Mouse (Mus musculus) liver, embryonic 13.5 days (tissue): ENCODE results near the gene Slc39a7. TPM values are rescaled to one million over a fixed set of nuclear protein-coding genes. Genes with fewer than 3 reads are reported as not detected.
"Not testable (repeated sequence)": the region's sequence is repeated elsewhere in the genome, so short reads cannot be mapped to it uniquely, and the experiment has no call there.

Experiments used
- ATAC-seq: fragments of 200-750 bp; cut with Nextera tagmentation; 2 replicates; pipeline ENCODE4 v1.8.0; 2017; ENCODE audit warnings: low read depth, mild to moderate bottlenecking, moderate number of reproducible peaks, moderate library complexity
- DNase-seq: peaks from one replicate; pipeline ENCODE4 v3.0.0; 2022
- H3K27ac ChIP-seq: fragments of 300-500 bp; sonication (generic); 2 replicates; pipeline ENCODE4 v1.5.1; 2015; ENCODE audit warnings: moderate library complexity, mild to moderate bottlenecking, inconsistent platforms
- H3K27me3 ChIP-seq: fragments of 300-500 bp; sonication (generic); 2 replicates; pipeline ENCODE4 v1.6.1; 2015; ENCODE audit warnings: mild to moderate bottlenecking, inconsistent platforms
- H3K36me3 ChIP-seq: fragments of 300-500 bp; sonication (generic); 2 replicates; pipeline ENCODE4 v1.6.1; 2015; ENCODE audit warnings: mild to moderate bottlenecking, inconsistent platforms
- H3K4me1 ChIP-seq: fragments of 300-500 bp; sonication (generic); replicated peaks from 2 replicates; pipeline ENCODE4 v1.6.1; 2015; ENCODE audit warnings: inconsistent platforms
- H3K4me2 ChIP-seq: fragments of 300-500 bp; sonication (generic); 2 replicates; pipeline ENCODE4 v1.6.1; 2015; ENCODE audit warnings: inconsistent platforms, mild to moderate bottlenecking, moderate library complexity
- H3K4me3 ChIP-seq: fragments of 300-500 bp; sonication (generic); replicated peaks from 2 replicates; pipeline ENCODE4 v1.5.1; 2015; ENCODE audit warnings: mild to moderate bottlenecking, inconsistent platforms
- H3K9ac ChIP-seq: fragments of 300-500 bp; sonication (generic); 2 replicates; pipeline ENCODE4 v1.6.1; 2015; ENCODE audit warnings: mild to moderate bottlenecking, inconsistent platforms
- H3K9me3 ChIP-seq: fragments of 300-500 bp; sonication (generic); replicated peaks from 2 replicates; pipeline ENCODE4 v1.6.1; 2016; ENCODE audit warnings: inconsistent platforms
- WGBS: fragments of 180-500 bp; shearing (Covaris S2); methylation state at CpG from one replicate; pipeline ENCODE4 v1.1.7; 2015; ENCODE audit not compliant: insufficient replicate concordance; 5-methylcytosine and 5-hydroxymethylcytosine counted together
- polyA plus RNA-seq: library from polyadenylated mRNA; unstranded; fragments of >200 nt; fragmentation: Nextera tagmentation; extraction: Ambion mirVana; gene quantifications from 2 replicates; pipeline ENCODE4 v1.2.1, GENCODE M21; 2015

Slc39a7 gene
- polyA plus RNA-seq, 1 experiment from 2014 or later: 71.7 TPM

- H3K27me3 ChIP-seq: peaks cover 36% of the 10 kb centered on the region
- peaks cover 18% of the 10 kb centered on the region for H3K4me1 ChIP-seq
- not testable (repeated sequence) for H3K36me3 ChIP-seq, DNase-seq, H3K9me3 ChIP-seq, H3K27ac ChIP-seq, ATAC-seq, H3K9ac ChIP-seq
- H3K4me2 ChIP-seq: peak overlapping the region; percentile 98
- peak overlapping the region; percentile 69 for H3K4me3 ChIP-seq
- WGBS: 31% methylated on average over 5 of the region's 5 CpGs
Measured at GRCm38 (mm10) chr17:33998697-33999096, 32.8 kb downstream of the Slc39a7 start.

- not testable (repeated sequence) for H3K4me3 ChIP-seq, H3K9ac ChIP-seq, ATAC-seq, H3K9me3 ChIP-seq, DNase-seq, H3K27ac ChIP-seq, H3K36me3 ChIP-seq, H3K4me2 ChIP-seq
- peaks cover 18% of the 10 kb centered on the region for H3K4me1 ChIP-seq
- 74% methylated on average over 2 of the region's 2 CpGs for WGBS
- peaks cover 32% of the 10 kb centered on the region for H3K27me3 ChIP-seq
Measured at GRCm38 (mm10) chr17:33997025-33997424, 34.5 kb downstream of the Slc39a7 start.

GRCm38 (mm10) chr17:33995651-33996050 is 35.8 kb downstream of the Slc39a7 start:
- WGBS: 43% methylated on average over 3 of the region's 3 CpGs
- Histone ChIP-seq H3K9me3 (no peaks in the 10 kb centered on the region), H3K27me3 (peaks cover 20% of the 10 kb centered on the region), H3K4me2 (no peak overlapping the region), H3K9ac (no peak overlapping the region), H3K36me3 (no peaks in the 10 kb centered on the region), H3K4me3 (no peak overlapping the region), H3K27ac (no peak overlapping the region), H3K4me1 (peaks cover 18% of the 10 kb centered on the region)
- ATAC-seq: no peak
- DNase-seq: no peak

GRCm38 (mm10) chr17:33994959-33995358 is 36.5 kb downstream of the Slc39a7 start:
- no peak for ATAC-seq
- WGBS: 73% methylated on average over 8 of the region's 8 CpGs
- no peak overlapping the region for H3K4me2 ChIP-seq

GRCm38 (mm10) chr17:33991788-33992664 is 39.5 kb downstream of the Slc39a7 start:
- H3K4me2 ChIP-seq: no peak overlapping the region
- no peak overlapping the region for H3K9ac ChIP-seq
- ATAC-seq (0 out of 2 replicates have a peak, but pooled peaks have one; percentile 29), DNase-seq (peak; percentile 59)
- no peaks in the 10 kb centered on the region for H3K9me3 ChIP-seq
- no peak overlapping the region for H3K27ac ChIP-seq
- H3K27me3 ChIP-seq: 0 out of 2 replicates have a peak, but pooled peaks cover 2% of the 10 kb centered on the region
- no peaks in the 10 kb centered on the region for H3K36me3 ChIP-seq
- no peaks in the 10 kb centered on the region for H3K4me1 ChIP-seq
- H3K4me3 ChIP-seq: no peak overlapping the region
- WGBS: 29% methylated on average over 10 of the region's 10 CpGs

More at GRCm38 (mm10) chr17:33994959-33995358, 36.5 kb downstream of the Slc39a7 start:
- H3K4me1 ChIP-seq: peaks cover 12% of the 10 kb centered on the region
- H3K27ac ChIP-seq: no peak overlapping the region
- peaks cover 13% of the 10 kb centered on the region for H3K27me3 ChIP-seq
- DNase-seq: no peak
- H3K9me3 ChIP-seq: no peaks in the 10 kb centered on the region
- no peaks in the 10 kb centered on the region for H3K36me3 ChIP-seq
- H3K4me3 ChIP-seq: no peak overlapping the region
- H3K9ac ChIP-seq: no peak overlapping the region

- H3K9ac ChIP-seq, H3K27ac ChIP-seq, ATAC-seq, H3K9me3 ChIP-seq, H3K36me3 ChIP-seq: not testable (repeated sequence)
- peak overlapping the region; percentile 80 for H3K4me2 ChIP-seq
- 5% methylated on average over 8 of the region's 8 CpGs for WGBS
- peaks cover 30% of the 10 kb centered on the region for H3K27me3 ChIP-seq
- H3K4me3 ChIP-seq: peak overlapping the region; percentile 65; the same call in 1 of the 2 replicates
- H3K4me1 ChIP-seq: peaks cover 41% of the 10 kb centered on the region
- DNase-seq: peak; percentile 64
Measured at GRCm38 (mm10) chr17:33982136-33982535, 49.3 kb downstream of the Slc39a7 start.

GRCm38 (mm10) chr17:33981192-33981909 is 50.1 kb downstream of the Slc39a7 start:
- Histone ChIP-seq H3K27me3 (peaks cover 38% of the 10 kb centered on the region), H3K27ac (peak overlapping the region; percentile 68), H3K4me1 (peaks cover 41% of the 10 kb centered on the region), H3K4me3 (peak overlapping the region; percentile 65), H3K9ac (peak overlapping the region; percentile 62), H3K4me2 (peak overlapping the region; percentile 80)
- H3K36me3 ChIP-seq, H3K9me3 ChIP-seq: not testable (repeated sequence)
- DNase-seq (peak; percentile 90), ATAC-seq (peak; percentile 74)
- under 1% methylated on average over 27 of the region's 27 CpGs for WGBS

DNA sequence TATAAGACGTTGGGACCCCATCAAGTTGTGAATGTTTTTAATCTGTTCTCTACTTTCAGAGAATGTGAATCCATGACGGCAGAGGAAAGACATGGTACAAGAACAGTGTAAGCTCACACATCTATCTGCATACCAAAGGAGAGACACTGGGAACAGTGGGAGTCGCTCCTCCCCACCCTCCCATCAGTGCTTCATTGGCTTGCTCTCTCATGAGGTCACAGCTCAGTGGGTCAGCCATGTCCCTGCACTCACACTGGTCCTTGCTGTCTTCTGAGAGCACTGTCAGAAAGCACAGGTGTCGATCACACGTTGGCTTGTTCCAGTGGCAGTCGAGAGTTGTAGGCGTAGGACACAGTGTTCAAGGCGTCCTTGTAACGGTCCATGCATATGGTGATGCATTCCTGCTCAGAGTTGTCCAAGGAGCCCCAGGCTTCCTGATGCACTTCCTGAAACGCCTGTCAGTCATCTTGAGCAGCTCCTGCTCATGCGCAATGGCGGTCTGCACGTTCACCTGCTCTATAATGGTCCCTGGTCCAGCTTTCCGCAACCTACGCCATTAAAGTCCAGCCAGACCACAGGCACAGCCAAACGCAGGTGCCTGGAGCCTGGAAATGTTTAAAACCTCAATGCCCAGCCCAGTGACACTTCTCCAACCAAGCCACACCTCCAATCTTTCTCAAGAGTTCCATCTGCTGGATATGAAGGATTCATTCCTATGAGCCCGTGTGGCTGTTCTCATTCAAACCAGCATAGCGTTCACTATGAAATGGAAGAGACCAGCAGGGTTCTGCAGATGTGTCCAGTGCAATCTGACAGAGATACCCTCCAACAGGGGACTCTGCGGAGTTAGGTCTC is 51.1 kb downstream of the Slc39a7 start:
- ATAC-seq: no peak
- Histone ChIP-seq H3K4me3 (peak overlapping the region; percentile 65; the same call in 1 of the 2 replicates), H3K9ac (peak overlapping the region; percentile 42), H3K9me3 (no peaks in the 10 kb centered on the region), H3K4me1 (peaks cover 41% of the 10 kb centered on the region), H3K27ac (peak overlapping the region; percentile 59), H3K36me3 (no peaks in the 10 kb centered on the region), H3K4me2 (peak overlapping the region; percentile 80), H3K27me3 (peaks cover 41% of the 10 kb centered on the region)
- 70% methylated on average over 19 of the region's 19 CpGs for WGBS
- DNase-seq: no peak

GRCm38 (mm10) chr17:33979512-33980050 is 51.9 kb downstream of the Slc39a7 start:
- peaks cover 41% of the 10 kb centered on the region for H3K27me3 ChIP-seq
- H3K4me1 ChIP-seq: peaks cover 41% of the 10 kb centered on the region
- ATAC-seq (no peak), DNase-seq (no peak)
- H3K9ac ChIP-seq: no peak overlapping the region
- H3K9me3 ChIP-seq: no peaks in the 10 kb centered on the region
- H3K4me3 ChIP-seq: no peak overlapping the region
- peak overlapping the region; percentile 62; the same call in 1 of the 2 replicates for H3K27ac ChIP-seq
- peak overlapping the region; percentile 85; the same call in 1 of the 2 replicates for H3K4me2 ChIP-seq
- WGBS: 56% methylated on average over 6 of the region's 6 CpGs
- H3K36me3 ChIP-seq: no peaks in the 10 kb centered on the region

- Histone ChIP-seq H3K4me1 (peaks cover 44% of the 10 kb centered on the region), H3K9me3 (no peaks in the 10 kb centered on the region), H3K9ac (peak overlapping the region; percentile 61), H3K27ac (peak overlapping the region; percentile 62), H3K4me3 (peak overlapping the region; percentile 62), H3K36me3 (no peaks in the 10 kb centered on the region), H3K4me2 (peak overlapping the region; percentile 85), H3K27me3 (peaks cover 41% of the 10 kb centered on the region)
- peak; percentile 84 for ATAC-seq
- DNase-seq: peak; percentile 76
- under 1% methylated on average over 17 of the region's 17 CpGs for WGBS
Measured at GRCm38 (mm10) chr17:33978631-33979031, 52.9 kb downstream of the Slc39a7 start.
